Mouse (Mus musculus) kidney, adult 2 months (tissue): ENCODE measurements around the gene Spaca4. TPM values are rescaled to one million over a fixed set of nuclear protein-coding genes. Genes with fewer than 3 reads are reported as not detected.

Experiments used
- DNase-seq: peaks from one replicate; pipeline ENCODE4 v3.0.0; 2021
- H3K27ac ChIP-seq: fragments of 200-500 bp; 2 replicates; pipeline ENCODE4 v1.5.1; 2012; ENCODE audit warnings: low read depth, low read length, control low read depth, inconsistent platforms; ENCODE audit not compliant: insufficient read depth
- H3K27me3 ChIP-seq: fragments of 200-500 bp; replicated peaks from 2 replicates; pipeline ENCODE4 v1.6.1; 2012; ENCODE audit warnings: mild to moderate bottlenecking, moderate library complexity, low read length, inconsistent platforms; ENCODE audit not compliant: control insufficient read depth, insufficient read depth
- H3K36me3 ChIP-seq: fragments of 200-500 bp; 2 replicates; pipeline ENCODE4 v1.6.1; 2012; ENCODE audit warnings: mild to moderate bottlenecking, moderate library complexity, low read length, inconsistent platforms; ENCODE audit not compliant: control insufficient read depth, insufficient read depth
- H3K4me1 ChIP-seq: fragments of 200-500 bp; 2 replicates; pipeline ENCODE4 v1.6.1; 2011; ENCODE audit warnings: low read length; ENCODE audit not compliant: control insufficient read depth, insufficient read depth
- H3K4me3 ChIP-seq: fragments of 200-500 bp; 2 replicates; pipeline ENCODE4 v1.5.1; 2011; ENCODE audit warnings: mild to moderate bottlenecking, low read depth, low read length, control low read depth; ENCODE audit not compliant: insufficient read depth
- CTCF ChIP-seq: fragments of 200-500 bp; conservative IDR thresholded peaks from 2 replicates; pipeline ENCODE4 v1.5.1; 2011; ENCODE audit warnings: low read depth, mild to moderate bottlenecking, control low read depth, low read length, moderate library complexity, mixed read lengths; ENCODE audit not compliant: insufficient read depth, insufficient read length
- POLR2A ChIP-seq: fragments of 200-500 bp; IDR thresholded peaks from one replicate; pipeline ENCODE4 v1.6.1; 2011; ENCODE audit warnings: low read depth, low read length, control low read depth
- WGBS: fragments of 180-500 bp; shearing (Covaris S2); methylation state at CpG from one replicate; pipeline ENCODE4 v1.1.7; 2018; 5-methylcytosine and 5-hydroxymethylcytosine counted together
- polyA plus RNA-seq: library from polyadenylated mRNA; depleted of rRNA; stranded (reverse); fragments of >200 nt; gene quantifications from 2 replicates; pipeline ENCODE4 v1.2.3, GENCODE M21; 2012; rRNA removed

The Spaca4 gene
- polyA plus RNA-seq, 1 experiment = 0.28 TPM

DNA sequence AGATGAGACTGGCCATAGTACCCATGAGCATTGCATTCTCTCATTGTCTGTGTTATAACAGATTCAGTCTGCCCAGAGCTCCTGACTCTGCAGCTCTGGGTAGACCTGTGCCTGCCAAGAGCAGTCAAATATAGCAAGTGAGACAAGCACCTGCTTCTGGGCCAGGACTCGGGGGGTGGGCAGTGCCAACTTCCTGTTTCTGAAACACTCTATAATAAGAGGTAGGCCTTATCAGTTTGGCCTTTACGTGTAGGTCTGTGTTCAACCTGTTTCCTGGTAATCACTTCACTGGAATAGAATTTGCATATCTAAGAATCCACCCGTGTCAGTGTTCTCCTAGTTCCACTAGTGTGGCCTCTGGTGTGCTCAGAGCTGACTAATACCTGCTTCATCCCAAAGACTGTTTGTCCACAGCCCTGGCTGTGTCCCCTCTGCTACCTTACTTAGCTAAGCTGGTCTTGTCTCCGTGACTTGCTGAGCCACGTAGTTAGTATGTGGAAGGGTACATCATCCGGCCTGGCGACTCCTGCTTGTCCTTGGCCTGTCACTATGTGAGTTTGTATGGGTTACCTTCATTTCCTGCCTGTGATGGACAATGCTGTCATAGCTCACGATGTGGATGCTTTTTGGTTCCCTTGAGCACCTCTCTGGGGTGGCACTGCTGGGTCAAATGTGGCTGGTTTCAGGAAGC is 44.4 kb downstream of the Spaca4 start:
- no peak for DNase-seq
- Histone ChIP-seq H3K4me3 (no peak overlapping the region), H3K27me3 (no peaks in the 10 kb centered on the region), H3K36me3 (no peaks in the 10 kb centered on the region), H3K4me1 (peaks cover 16% of the 10 kb centered on the region), H3K27ac (no peak overlapping the region)
- 76% methylated on average over 8 of the region's 8 CpGs for WGBS
- TF ChIP-seq CTCF (no peak), POLR2A (no peak)

DNA sequence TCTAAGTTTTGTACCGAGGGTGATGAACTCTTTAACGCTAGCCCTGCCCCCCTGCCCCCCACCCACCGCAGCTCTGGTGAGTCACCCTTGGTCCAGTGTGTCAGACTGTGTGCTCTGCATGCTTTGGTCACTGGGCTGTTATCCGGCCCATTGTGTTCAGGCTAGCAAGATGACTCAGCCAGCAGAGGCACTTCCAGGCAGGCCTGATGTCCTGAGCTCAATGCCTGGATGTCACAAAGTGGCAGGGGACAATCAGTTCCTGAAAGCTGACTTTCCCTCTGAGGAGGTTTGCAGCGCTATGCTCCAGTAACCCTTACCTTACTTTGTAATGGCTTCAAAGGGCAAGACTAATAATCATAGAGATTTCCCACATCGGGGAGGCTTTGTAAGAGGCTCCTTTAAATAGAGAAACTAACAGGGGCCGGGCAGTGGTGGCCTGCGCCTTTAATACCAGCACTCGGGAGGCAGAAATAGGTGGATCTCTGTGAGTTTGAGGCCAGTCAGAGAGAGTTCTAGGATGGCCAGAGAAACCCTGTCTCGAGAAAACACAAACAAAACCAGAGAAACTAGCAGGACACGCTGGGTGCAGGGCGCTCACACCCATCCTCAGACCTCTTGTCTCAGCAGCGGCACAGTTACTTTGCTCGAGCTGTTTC is 45.5 kb downstream of the Spaca4 start:
- Histone ChIP-seq H3K36me3 (no peaks in the 10 kb centered on the region), H3K27ac (peak overlapping the region; percentile 19; the same call in 1 of the 2 replicates), H3K4me3 (no peak overlapping the region), H3K27me3 (no peaks in the 10 kb centered on the region), H3K4me1 (peaks cover 16% of the 10 kb centered on the region)
- no peak for TF ChIP-seq CTCF
- peak; percentile 55 for DNase-seq
- 51% methylated on average over 14 of the region's 14 CpGs for WGBS

GRCm38 (mm10) chr7:45678513-45678912 is 47.1 kb downstream of the Spaca4 start:
- Histone ChIP-seq H3K36me3 (no peaks in the 10 kb centered on the region), H3K27me3 (no peaks in the 10 kb centered on the region), H3K4me1 (peaks cover 16% of the 10 kb centered on the region), H3K4me3 (no peak overlapping the region), H3K27ac (no peak overlapping the region)
- TF ChIP-seq POLR2A (no peak), CTCF (no peak)
- 96% methylated on average over 14 of the region's 14 CpGs for WGBS
- DNase-seq = no peak

DNA sequence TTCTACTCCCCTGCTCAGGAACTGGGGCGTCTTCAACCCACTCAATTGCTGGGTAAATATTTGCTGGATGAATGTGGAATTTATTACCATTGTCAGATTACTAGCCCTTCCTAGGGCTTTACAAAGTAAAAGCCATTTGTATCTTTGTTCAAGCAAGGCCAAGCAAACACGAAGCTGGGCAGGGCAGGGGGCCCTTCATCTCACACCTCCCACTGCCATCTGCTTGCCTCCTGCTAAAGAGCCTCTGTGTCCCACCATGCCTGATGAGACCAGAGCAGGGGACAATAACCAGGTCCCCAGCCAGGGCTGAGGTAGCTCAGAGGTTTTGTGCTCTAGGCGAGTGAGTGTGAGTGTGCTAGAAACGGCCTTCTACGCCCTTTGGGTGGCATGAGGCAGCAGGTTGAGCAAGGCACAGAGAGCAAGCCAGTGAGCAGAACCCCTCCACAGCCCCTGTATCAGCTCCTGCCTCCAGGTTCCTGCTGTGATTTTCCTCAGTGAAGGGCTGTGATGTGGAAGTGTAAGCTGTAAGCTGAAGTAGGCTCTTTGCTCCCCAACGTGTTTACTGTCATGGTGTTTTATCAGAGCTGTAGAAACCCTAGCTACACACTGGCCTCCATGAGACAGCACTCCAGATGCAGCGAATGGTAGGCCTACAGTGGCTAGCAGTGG is 47.9 kb downstream of the Spaca4 start:
- DNase-seq = no peak
- Histone ChIP-seq H3K36me3 (no peaks in the 10 kb centered on the region), H3K27me3 (no peaks in the 10 kb centered on the region), H3K4me3 (no peak overlapping the region), H3K4me1 (peaks cover 16% of the 10 kb centered on the region), H3K27ac (no peak overlapping the region)
- 90% methylated on average over 7 of the region's 7 CpGs for WGBS
- TF ChIP-seq CTCF (no peak), POLR2A (no peak)

Other genes with a start within 250 kb of the Spaca4 start
- 0.20 and 0.46 TPM in 2 replicates for gene Tulp2, start 243.9 kb downstream of the Spaca4 start, polyA plus RNA-seq
- gene Gm45808, start 239.0 kb downstream of the Spaca4 start, polyA plus RNA-seq = 1.1 and 1.2 TPM in 2 replicates
- 6.0 and 6.1 TPM in 2 replicates for gene Dhdh, start 237.0 kb downstream of the Spaca4 start, polyA plus RNA-seq
- 397 and 405 TPM in 2 replicates for gene Nucb1, start 215.4 kb downstream of the Spaca4 start, polyA plus RNA-seq
- 26.6 and 28.2 TPM in 2 replicates for gene Ppp1r15a, start 199.5 kb downstream of the Spaca4 start, polyA plus RNA-seq
- gene Plekha4, start 199.5 kb downstream of the Spaca4 start, polyA plus RNA-seq = 4.6 and 5.9 TPM in 2 replicates
- gene Hsd17b14, start 170.9 kb downstream of the Spaca4 start, polyA plus RNA-seq = 43.9 and 48.3 TPM in 2 replicates
- gene Bcat2, start 155.7 kb downstream of the Spaca4 start, polyA plus RNA-seq = 185 and 188 TPM in 2 replicates
- gene Fgf21, start 110.3 kb downstream of the Spaca4 start, polyA plus RNA-seq = not detected in 2 replicates
- gene Fut1, start 108.5 kb downstream of the Spaca4 start, polyA plus RNA-seq = 0.05 and 0.11 TPM in 2 replicates
- gene Izumo1, start 104.0 kb downstream of the Spaca4 start, polyA plus RNA-seq = 0.29 and 0.34 TPM in 2 replicates
- 19.9 and 20.4 TPM in 2 replicates for gene Rasip1, start 98.3 kb downstream of the Spaca4 start, polyA plus RNA-seq
- gene Mamstr, start 85.8 kb downstream of the Spaca4 start, polyA plus RNA-seq = 2.1 and 2.5 TPM in 2 replicates
- not detected in 2 replicates for gene Fut2, start 59.4 kb downstream of the Spaca4 start, polyA plus RNA-seq
- 0.09 TPM in 1 of 2 replicates, not detected in the other for gene Ntn5, start 41.8 kb downstream of the Spaca4 start, polyA plus RNA-seq
- gene Sec1, start 31.4 kb downstream of the Spaca4 start, polyA plus RNA-seq = 0.22 and 0.23 TPM in 2 replicates
- 8.1 and 8.3 TPM in 2 replicates for gene Car11, start 26.0 kb downstream of the Spaca4 start, polyA plus RNA-seq
- 106 and 116 TPM in 2 replicates for gene Dbp, start 20.7 kb downstream of the Spaca4 start, polyA plus RNA-seq
- 955 and 1,014 TPM in 2 replicates for gene Rpl18, start 10.4 kb downstream of the Spaca4 start, polyA plus RNA-seq
- 57.2 and 68.3 TPM in 2 replicates for gene Sphk2, start 7.8 kb downstream of the Spaca4 start, polyA plus RNA-seq
- gene Fam83e, start 4.6 kb downstream of the Spaca4 start, polyA plus RNA-seq = 0.19 and 0.35 TPM in 2 replicates
- gene Lmtk3, start 57.9 kb upstream of the Spaca4 start, polyA plus RNA-seq = 5.7 and 7.3 TPM in 2 replicates
- gene Sult2b1, start 58.9 kb upstream of the Spaca4 start, polyA plus RNA-seq = 4.2 and 6.1 TPM in 2 replicates
- 43.3 and 44.7 TPM in 2 replicates for gene Cyth2, start 88.8 kb upstream of the Spaca4 start, polyA plus RNA-seq
- gene Kcnj14, start 99.0 kb upstream of the Spaca4 start, polyA plus RNA-seq = 0.28 and 0.31 TPM in 2 replicates
- 12.3 and 12.9 TPM in 2 replicates for gene Grwd1, start 105.1 kb upstream of the Spaca4 start, polyA plus RNA-seq
- 331 and 358 TPM in 2 replicates for gene Kdelr1, start 147.0 kb upstream of the Spaca4 start, polyA plus RNA-seq
- gene Grin2d, start 152.6 kb upstream of the Spaca4 start, polyA plus RNA-seq = 0.45 and 0.50 TPM in 2 replicates
- 0.19 and 0.50 TPM in 2 replicates for gene Syngr4, start 170.9 kb upstream of the Spaca4 start, polyA plus RNA-seq
- gene Tmem143, start 171.1 kb upstream of the Spaca4 start, polyA plus RNA-seq = 123 and 143 TPM in 2 replicates
- gene Emp3, start 195.6 kb upstream of the Spaca4 start, polyA plus RNA-seq = 62.1 and 65.4 TPM in 2 replicates
- 8.6 and 8.9 TPM in 2 replicates for gene Ccdc114, start 198.3 kb upstream of the Spaca4 start, polyA plus RNA-seq